Mouse (Mus musculus) liver, adult 2 months (tissue): Measurements from ENCODE around the gene Dpt.

Experiments
- CTCF ChIP-seq: fragments of 200-500 bp; IDR thresholded peaks from 2 replicates; pipeline ENCODE4 v1.5.1; 2011; ENCODE audit warnings: low read depth, low read length, control low read depth
- POLR2A ChIP-seq: fragments of 200-500 bp; IDR thresholded peaks from 2 replicates; pipeline ENCODE4 v1.6.1; 2011; ENCODE audit warnings: low read length, control low read depth; ENCODE audit not compliant: insufficient read depth; ENCODE audit errors: extremely low read depth

DNA sequence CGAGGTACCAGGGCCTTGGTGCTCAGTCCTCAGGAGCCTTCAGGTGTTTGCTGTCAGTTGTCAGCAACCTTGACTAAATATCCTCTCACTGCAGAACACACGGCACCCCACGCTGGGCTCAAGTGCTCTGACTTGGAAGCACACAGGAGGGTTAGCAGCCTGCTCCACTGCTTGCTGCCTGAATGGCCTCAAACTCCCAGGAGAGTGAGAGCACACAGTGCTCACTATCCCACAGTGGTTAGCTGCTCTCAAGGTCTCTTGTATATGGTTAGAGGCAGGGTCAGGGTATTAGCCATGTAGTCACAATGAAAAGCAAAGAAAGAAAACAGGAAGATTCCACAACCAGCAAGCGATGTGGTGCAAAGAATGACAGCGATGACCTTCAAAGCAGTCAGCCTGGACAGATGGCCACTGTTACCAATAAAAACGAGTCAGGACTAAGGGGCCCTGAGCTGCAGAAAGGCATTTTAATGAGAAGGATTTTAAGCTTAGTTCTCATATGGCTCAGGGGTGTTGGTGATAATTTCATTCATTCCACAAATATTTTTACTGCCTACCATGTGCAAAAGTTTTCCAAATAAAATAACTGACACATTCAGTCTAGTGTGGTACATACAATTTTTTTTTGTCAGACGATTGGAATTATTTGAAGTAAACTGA is 15.5 kb upstream of the Dpt start:
- TF ChIP-seq CTCF (no peak), POLR2A (no peak)
